22 mouse cellular contexts compared by ENCODE assay signal in genomic region chr12:91820461-91820860, GRCm38 (mm10). TPM values are rescaled to one million over a fixed set of nuclear protein-coding genes. Genes with fewer than 3 reads are reported as not detected.
A peak's percentile ranks its signal among the peaks of the same experiment; 100 is the strongest.
DNase-seq lines count a peak whose midpoint lies in the region; ATAC-seq lines count a peak whose summit lies in the region.
"Had no signal": no experiment of that assay in that cellular context is flagged by ENCODE, and none has a peak within 500 bp of the region (broad histone marks: within the 10 kb centered on the region; RNA-seq: fewer than 3 reads in every experiment).

No protein-coding gene starts in this region.

- H3K9me3 ChIP-seq in heart, embryonic 10.5 days, result no peaks in the 10 kb centered on the region
- H3K9me3 ChIP-seq in midbrain, embryonic 11.5 days (ENCODE audit: control insufficient read depth, low read length), result no peaks in the 10 kb centered on the region
- no peaks in the 10 kb centered on the region for H3K9me3 ChIP-seq in midbrain, embryonic 10.5 days (replicated peaks)
- H3K9me3 ChIP-seq: G1E had no signal

- no peak overlapping the region for H3K9ac ChIP-seq in midbrain, embryonic 11.5 days (ENCODE audit: low read length)

- no peak for ATAC-seq in midbrain, embryonic 11.5 days (ENCODE audit: low FRiP score)
- ATAC-seq: activated CD4-positive, CD25-positive, alpha-beta regulatory T cell, adult 4 months; CD4-positive, CD25-positive, alpha-beta regulatory T cell, adult 4 months; Patski had no signal

- H3K4me3 ChIP-seq in heart, embryonic 10.5 days, result no peak overlapping the region
- H3K4me3 ChIP-seq in midbrain, embryonic 11.5 days (ENCODE audit: low read depth, low read length), result no peak overlapping the region
- H3K4me3 ChIP-seq in midbrain, embryonic 10.5 days, result no peak overlapping the region

- no peak overlapping the region for H3K27ac ChIP-seq in heart, embryonic 10.5 days
- no peak overlapping the region for H3K27ac ChIP-seq in midbrain, embryonic 11.5 days (ENCODE audit: low read depth, low read length)
- no peak overlapping the region for H3K27ac ChIP-seq in midbrain, embryonic 10.5 days (replicated peaks)

- no peaks in the 10 kb centered on the region for H3K27me3 ChIP-seq in heart, embryonic 10.5 days (ENCODE audit: insufficient read depth, poor library complexity, severe bottlenecking)
- no peaks in the 10 kb centered on the region for H3K27me3 ChIP-seq in midbrain, embryonic 11.5 days (ENCODE audit: control insufficient read depth, insufficient read depth, low read length)
- H3K27me3 ChIP-seq in midbrain, embryonic 10.5 days (ENCODE audit: low read depth, poor library complexity, severe bottlenecking), result no peaks in the 10 kb centered on the region
- H3K27me3 ChIP-seq: CH12.LX, Patski had no signal

- peaks cover 63% of the 10 kb centered on the region for H3K36me3 ChIP-seq in heart, embryonic 10.5 days
- peaks cover 6% of the 10 kb centered on the region for H3K36me3 ChIP-seq in midbrain, embryonic 11.5 days (ENCODE audit: control insufficient read depth, insufficient read depth, low read length)
- H3K36me3 ChIP-seq in midbrain, embryonic 10.5 days, result peaks cover 75% of the 10 kb centered on the region

- 91% methylated on average over 12 of the region's 12 CpGs for WGBS in heart, embryonic 10.5 days
- 95% methylated on average over 12 of the region's 12 CpGs for WGBS in midbrain, embryonic 11.5 days
- WGBS in midbrain, embryonic 10.5 days, result 94% methylated on average over 12 of the region's 12 CpGs

- no peaks in the 10 kb centered on the region for H3K4me1 ChIP-seq in heart, embryonic 10.5 days
- H3K4me1 ChIP-seq in midbrain, embryonic 11.5 days (ENCODE audit: control insufficient read depth, insufficient read depth, low read length), result no peaks in the 10 kb centered on the region
- no peaks in the 10 kb centered on the region for H3K4me1 ChIP-seq in midbrain, embryonic 10.5 days

- DNase-seq in heart, adult 11 months, result peak; percentile 67
- DNase-seq in heart, postnatal 4 days, result no peak
- DNase-seq in heart, embryonic 10.5 days (ENCODE audit: low spot score), result peak; percentile 64
- no peak for DNase-seq in heart, adult 8-10 months (ENCODE audit: low spot score)
- DNase-seq in midbrain, embryonic 11.5 days (ENCODE audit: low spot score, missing footprints), result peak; percentile 2
- DNase-seq in midbrain, embryonic 10.5 days (ENCODE audit: low spot score), result no peak
- DNase-seq: adrenal gland, adult 2 months; adrenal gland, adult 8-10 months; adrenal gland, postnatal 10 days; adrenal gland, postnatal 14 days; adrenal gland, postnatal 25 days; adrenal gland, postnatal 36 days; B cell, adult 2 months; cerebellum, adult 11 months; cerebellum, adult 11-12 months; cerebellum, adult 18-20 months had no signal

- H3K4me2 ChIP-seq in midbrain, embryonic 11.5 days, result no peak overlapping the region

RNA-seq across cellular contexts. Expression of gene Sel1l, which starts 28.5 kb away (rescaled TPM):
- 10 to 100 TPM; 56.8 to 59.6 TPM for total RNA-seq in heart, postnatal 4 days (2021)
- 65.4 and 68.7 TPM in 2 replicates for polyA plus RNA-seq in heart, embryonic 10.5 days (2016; fragmentation: Nextera tagmentation; extraction: Ambion mirVana)
- total RNA-seq in heart, adult 8-10 months (2022), result 10 to 100 TPM; 62.6 to 82.8 (median 69.1) TPM
- polyA plus RNA-seq in midbrain, embryonic 11.5 days (2014; fragmentation: Nextera tagmentation; extraction: Ambion mirVana), result 73.9 and 82.8 TPM in 2 replicates
- 63.2 and 64.6 TPM in 2 replicates for polyA plus RNA-seq in midbrain, embryonic 10.5 days (2016; fragmentation: Nextera tagmentation; extraction: Ambion mirVana)

RNA-seq across cellular contexts. Expression of gene Ston2, which starts 32.3 kb away (rescaled TPM):
- 1 to 10 TPM; 5.2 to 5.4 TPM for total RNA-seq in heart, postnatal 4 days (2021)
- 4.8 and 8.6 TPM in 2 replicates for polyA plus RNA-seq in heart, embryonic 10.5 days (2016; fragmentation: Nextera tagmentation; extraction: Ambion mirVana)
- total RNA-seq in heart, adult 8-10 months (2022), result 10 to 100 TPM in 2 of 4 experiments, 1 to 10 TPM in 2; 5.7 to 12.5 (median 10.1) TPM
- polyA plus RNA-seq in midbrain, embryonic 11.5 days (2014; fragmentation: Nextera tagmentation; extraction: Ambion mirVana), result 7.2 and 8.4 TPM in 2 replicates
- 9.4 and 9.9 TPM in 2 replicates for polyA plus RNA-seq in midbrain, embryonic 10.5 days (2016; fragmentation: Nextera tagmentation; extraction: Ambion mirVana)
- total RNA-seq: MEL had no signal

Comparison
In these comparisons a context has a peak if more than half of its experiments do, and no peak if none do; other contexts are left out.
1. DNase-seq: peak in heart, adult 11 months (single experiment), heart, embryonic 10.5 days (single experiment) and midbrain, embryonic 11.5 days (single experiment); none in heart, postnatal 4 days (single experiment), heart, adult 8-10 months (single experiment) and midbrain, embryonic 10.5 days (single experiment).